14 mouse cellular contexts compared by ENCODE assay signal in the genomic region with DNA sequence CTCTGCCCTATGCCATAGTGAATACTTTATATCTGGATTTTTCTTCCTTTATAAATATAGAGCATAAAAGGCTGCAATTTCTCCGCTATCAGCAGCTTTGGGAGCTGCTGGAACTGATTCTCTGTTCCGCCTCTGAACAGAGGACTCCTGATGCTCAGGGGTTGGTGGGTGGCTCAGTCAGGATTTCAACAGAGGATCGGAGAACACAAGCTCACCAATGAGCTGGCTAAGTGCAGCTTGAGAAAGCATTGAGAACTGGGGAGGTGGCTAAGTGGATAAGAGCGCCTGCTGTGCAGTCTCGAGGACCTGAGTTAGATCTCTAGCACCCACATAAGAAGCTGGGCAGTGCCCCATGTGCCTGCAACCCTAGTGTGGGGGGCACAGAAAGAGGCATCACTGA. TPM values are rescaled to one million over a fixed set of nuclear protein-coding genes. Genes with fewer than 3 reads are reported as not detected.
DNase-seq lines count a peak whose midpoint lies in the region.
"Had no signal": no experiment of that assay in that cellular context is flagged by ENCODE, and none has a peak within 500 bp of the region (broad histone marks: within the 10 kb centered on the region; RNA-seq: fewer than 3 reads in every experiment).

No protein-coding gene starts in this region.

- intact Hi-C loops in left cerebral cortex, postnatal 25 days (cut with DNase I) = no loop called here
- intact Hi-C loops in left cerebral cortex, postnatal 36 days (cut with DNase I) = no loop called here

- DNase-seq in layer of hippocampus, adult 11-12 months (ENCODE audit: low spot score) = peak; percentile 6
- DNase-seq in layer of hippocampus, adult 9-10 months (ENCODE audit: low spot score) = no peak
- peak; percentile 2 to 26 for DNase-seq in left cerebral cortex, postnatal 25 days (ENCODE audit: low spot score in 2 of 2)
- DNase-seq in left cerebral cortex, postnatal 36 days (ENCODE audit: low spot score in 2 of 2) = no peak
- peak; percentile 74 for DNase-seq in brain, adult 2 months (ENCODE audit: low read depth, low spot score)
- peak; percentile 35 for DNase-seq in telencephalon, adult 2 months (ENCODE audit: low read depth, low spot score)
- DNase-seq: adrenal gland, postnatal 14 days; cerebellum, adult 18-20 months; cerebellum, adult 9-11 months; cerebellum, postnatal 36 days; gastrocnemius, adult 2 months; gastrocnemius, postnatal 25 days; heart, postnatal 10 days; heart, postnatal 4 days had no signal

RNA-seq across cellular contexts. Expression of a gene that starts 49.2 kb away (rescaled TPM):
- 10 to 100 TPM; 73.4 to 74.0 TPM for total RNA-seq in left cerebral cortex, postnatal 25 days (2021)
- 10 to 100 TPM; 64.9 to 72.2 TPM for total RNA-seq in left cerebral cortex, postnatal 36 days (2021)

Comparison
In these comparisons a context has a peak if more than half of its experiments do, and no peak if none do; other contexts are left out.
1. DNase-seq: peak in layer of hippocampus, adult 11-12 months (single experiment), left cerebral cortex, postnatal 25 days (2 of 2), brain, adult 2 months (single experiment) and telencephalon, adult 2 months (single experiment); none in layer of hippocampus, adult 9-10 months (single experiment) and left cerebral cortex, postnatal 36 days (0 of 2).